Mouse (Mus musculus) lung, postnatal 0 days (tissue): ENCODE data around the gene Ffar4. TPM values are rescaled to one million over a fixed set of nuclear protein-coding genes. Genes with fewer than 3 reads are reported as not detected.

Experiments used
- ATAC-seq: fragments of 200-750 bp; cut with Nextera tagmentation; 2 replicates; pipeline ENCODE4 v1.8.0; 2017; ENCODE audit warnings: moderate library complexity
- DNase-seq: peaks from one replicate; pipeline ENCODE4 v3.0.0-alpha.2; 2016; ENCODE audit warnings: low spot score
- H3K27ac ChIP-seq: fragments of 300-500 bp; sonication (generic); 2 replicates; pipeline ENCODE4 v1.5.1; 2014; ENCODE audit warnings: antibody characterized with exemption, mild to moderate bottlenecking, low read length, mixed read lengths
- H3K27me3 ChIP-seq: fragments of 300-500 bp; sonication (generic); replicated peaks from 2 replicates; pipeline ENCODE4 v1.6.1; 2014; ENCODE audit warnings: low read length, mixed read lengths; ENCODE audit not compliant: insufficient read depth
- H3K36me3 ChIP-seq: fragments of 300-500 bp; sonication (generic); 2 replicates; pipeline ENCODE4 v1.6.1; 2014; ENCODE audit warnings: low read length, mixed read lengths; ENCODE audit not compliant: insufficient read depth
- H3K4me1 ChIP-seq: fragments of 300-500 bp; sonication (generic); 2 replicates; pipeline ENCODE4 v1.6.1; 2014; ENCODE audit warnings: antibody characterized with exemption, low read depth, low read length, mixed read lengths; ENCODE audit not compliant: insufficient read depth
- H3K4me2 ChIP-seq: fragments of 300-500 bp; sonication (generic); replicated peaks from 2 replicates; pipeline ENCODE4 v1.6.1; 2014; ENCODE audit warnings: low read depth, mild to moderate bottlenecking, low read length, moderate library complexity, mixed read lengths
- H3K4me3 ChIP-seq: fragments of 300-500 bp; sonication (generic); 2 replicates; pipeline ENCODE4 v1.5.1; 2014; ENCODE audit warnings: low read depth, low read length
- H3K9ac ChIP-seq: fragments of 300-500 bp; sonication (generic); replicated peaks from 2 replicates; pipeline ENCODE4 v1.6.1; 2014; ENCODE audit warnings: low read depth, mild to moderate bottlenecking
- H3K9me3 ChIP-seq: fragments of 300-500 bp; sonication (generic); 2 replicates; pipeline ENCODE4 v1.6.1; 2016; ENCODE audit warnings: low read length, mixed read lengths
- CTCF ChIP-seq: IDR thresholded peaks from 2 replicates; pipeline ENCODE4 v1.5.1; 2016; ENCODE audit warnings: antibody characterized with exemption, mild to moderate bottlenecking
- EP300 ChIP-seq: IDR thresholded peaks from 2 replicates; pipeline ENCODE4 v1.6.1; 2016; ENCODE audit warnings: antibody characterized with exemption, mild to moderate bottlenecking, control low read depth
- WGBS: fragments of 180-500 bp; shearing (Covaris S2); extraction: QIAGEN DNeasy Blood & Tissue Kit; methylation state at CpG from one replicate; pipeline ENCODE4 v1.1.7; 2014; 5-methylcytosine and 5-hydroxymethylcytosine counted together
- polyA plus RNA-seq: library from polyadenylated mRNA; unstranded; fragments of >200 nt; fragmentation: Nextera tagmentation; extraction: Ambion mirVana; gene quantifications from 2 replicates; pipeline ENCODE4 v1.2.1, GENCODE M21; 2015

Gene Ffar4
- polyA plus RNA-seq, 1 experiment from 2014 or later, result 8.9 TPM

DNA sequence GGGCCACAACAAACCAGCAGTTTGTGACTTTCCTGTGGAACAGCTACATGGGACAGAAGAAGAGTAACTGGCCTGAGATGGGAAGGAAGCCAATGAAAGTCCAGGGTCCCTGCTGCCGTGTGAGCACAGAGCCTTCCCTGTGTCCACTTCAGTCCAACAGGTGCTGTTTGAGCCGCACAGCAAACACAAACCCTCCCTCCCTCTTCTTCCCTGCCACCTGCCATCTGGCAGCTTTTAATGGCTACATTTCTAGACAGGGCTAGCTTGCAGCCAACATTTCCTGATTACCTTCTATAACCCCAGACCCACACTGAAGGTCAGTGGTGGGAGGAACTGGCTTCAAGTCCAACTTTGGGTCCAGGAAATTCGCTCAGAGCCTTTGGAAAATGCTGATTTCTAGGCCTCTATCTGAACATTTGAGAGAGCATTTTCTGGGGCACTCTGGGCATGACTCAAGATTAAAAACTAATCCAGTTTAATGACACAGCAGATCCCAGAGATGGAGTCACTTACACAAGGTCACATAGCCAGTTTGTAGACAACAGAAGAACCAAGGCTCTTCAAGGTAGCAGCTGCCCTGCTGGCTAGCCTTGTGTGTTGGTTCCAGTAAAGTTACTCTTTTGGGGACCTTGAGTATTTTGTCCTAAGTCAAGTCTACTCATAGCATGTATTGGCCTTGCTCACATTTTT, 18.9 kb upstream of the Ffar4 start:
- Histone ChIP-seq H3K27me3 (no peaks in the 10 kb centered on the region), H3K4me1 (no peaks in the 10 kb centered on the region), H3K9me3 (no peaks in the 10 kb centered on the region), H3K4me3 (no peak overlapping the region), H3K27ac (no peak overlapping the region), H3K4me2 (no peak overlapping the region), H3K9ac (no peak overlapping the region), H3K36me3 (peaks cover 5% of the 10 kb centered on the region; the same call in 1 of the 2 replicates)
- 57% methylated on average over 3 of the region's 3 CpGs for WGBS
- no peak for DNase-seq
- no peak for ATAC-seq
- TF ChIP-seq EP300 (no peak), CTCF (no peak)

DNA sequence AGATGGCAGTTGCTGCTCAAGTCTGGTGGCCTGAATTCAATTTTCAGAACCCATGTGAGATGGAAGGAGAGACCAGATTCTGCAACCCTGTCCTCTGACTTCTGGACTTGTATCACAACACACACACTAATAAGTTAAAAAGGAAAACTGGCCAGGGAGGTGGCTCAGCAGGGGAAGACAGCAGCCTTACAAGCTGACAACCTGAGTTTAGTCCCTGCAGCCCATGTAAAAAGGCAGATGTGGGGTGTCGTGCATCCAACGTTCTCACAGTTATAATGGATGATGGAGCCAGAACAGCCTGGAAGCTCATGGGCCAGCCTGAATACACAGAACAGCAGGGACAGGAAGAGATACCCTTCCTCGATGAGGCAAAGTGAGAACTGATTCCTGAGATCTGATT, 15.5 kb upstream of the Ffar4 start:
- H3K27ac ChIP-seq, result no peak overlapping the region
- TF ChIP-seq EP300 (no peak), CTCF (no peak)
- H3K4me2 ChIP-seq, result no peak overlapping the region
- no peak for DNase-seq
- no peaks in the 10 kb centered on the region for H3K9me3 ChIP-seq
- ATAC-seq, result no peak
- H3K4me1 ChIP-seq, result no peaks in the 10 kb centered on the region
- no peaks in the 10 kb centered on the region for H3K36me3 ChIP-seq
- H3K9ac ChIP-seq, result no peak overlapping the region
- H3K27me3 ChIP-seq, result no peaks in the 10 kb centered on the region
- H3K4me3 ChIP-seq, result no peak overlapping the region
- 57% methylated on average over 3 of the region's 3 CpGs for WGBS

DNA sequence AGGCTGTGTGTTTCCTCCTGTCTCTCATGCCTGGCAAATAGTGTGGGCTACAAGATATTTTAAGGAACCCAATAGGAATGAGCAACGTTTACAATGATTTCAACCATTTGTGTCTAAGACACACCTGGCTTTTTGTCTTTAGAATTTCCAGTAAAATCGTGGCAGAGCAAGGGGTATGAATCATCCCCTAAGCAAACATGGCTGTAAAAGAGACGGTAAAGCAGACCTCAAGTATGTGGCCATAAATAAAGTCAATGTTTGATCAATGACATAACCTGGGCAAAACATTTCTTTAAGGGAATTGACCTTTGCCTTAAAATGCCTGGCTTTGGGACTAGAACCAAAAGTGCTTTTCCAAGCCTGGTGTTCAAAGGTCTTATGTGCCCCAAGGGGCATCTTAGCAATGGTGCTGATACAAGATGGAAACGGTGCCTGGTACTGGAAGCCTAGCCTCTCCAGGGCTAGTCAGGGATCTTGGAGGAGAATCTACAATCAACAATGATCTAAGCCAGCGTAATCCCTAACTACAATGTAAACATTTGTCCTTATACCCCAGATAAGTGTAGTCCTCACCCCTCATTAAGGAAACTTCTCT, 13.8 kb upstream of the Ffar4 start:
- no peak for DNase-seq

DNA sequence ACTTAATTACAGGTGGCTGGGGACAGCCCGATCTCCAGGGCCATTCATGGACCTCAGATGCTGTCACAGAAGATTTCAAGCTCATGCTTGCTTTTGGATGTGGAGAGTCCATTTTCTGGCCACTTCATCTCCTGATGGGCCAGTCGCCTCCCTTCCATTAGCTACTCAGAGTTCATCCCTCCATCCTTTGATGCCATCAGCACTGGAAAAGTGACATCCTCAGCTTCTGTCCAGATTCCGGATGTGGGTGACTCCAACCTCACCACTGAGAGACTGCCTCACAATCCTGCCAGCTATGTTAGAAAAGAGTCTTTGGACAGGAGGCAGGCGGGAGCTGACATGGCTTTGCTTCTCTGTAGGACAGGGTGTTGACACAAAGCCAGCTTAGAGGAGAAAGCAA, 11.0 kb upstream of the Ffar4 start:
- DNase-seq (no peak), ATAC-seq (no peak)
- Histone ChIP-seq H3K9ac (no peak overlapping the region), H3K4me1 (no peaks in the 10 kb centered on the region), H3K4me3 (no peak overlapping the region), H3K4me2 (no peak overlapping the region), H3K9me3 (no peaks in the 10 kb centered on the region), H3K27ac (no peak overlapping the region), H3K27me3 (no peaks in the 10 kb centered on the region), H3K36me3 (no peaks in the 10 kb centered on the region)
- 79% methylated on average over 4 of the region's 4 CpGs for WGBS
- TF ChIP-seq EP300, result no peak
- TF ChIP-seq CTCF, result no peak

More for the DNA sequence above, 13.8 kb upstream of the Ffar4 start:
- H3K36me3 ChIP-seq, result no peaks in the 10 kb centered on the region
- no peak for ATAC-seq
- no peak overlapping the region for H3K4me2 ChIP-seq
- no peak overlapping the region for H3K4me3 ChIP-seq
- WGBS, result 31% methylated on average over 5 of the region's 5 CpGs
- H3K4me1 ChIP-seq, result no peaks in the 10 kb centered on the region
- H3K9ac ChIP-seq, result no peak overlapping the region
- H3K9me3 ChIP-seq, result no peaks in the 10 kb centered on the region
- TF ChIP-seq CTCF (no peak), EP300 (no peak)
- H3K27ac ChIP-seq, result no peak overlapping the region
- no peaks in the 10 kb centered on the region for H3K27me3 ChIP-seq

DNA sequence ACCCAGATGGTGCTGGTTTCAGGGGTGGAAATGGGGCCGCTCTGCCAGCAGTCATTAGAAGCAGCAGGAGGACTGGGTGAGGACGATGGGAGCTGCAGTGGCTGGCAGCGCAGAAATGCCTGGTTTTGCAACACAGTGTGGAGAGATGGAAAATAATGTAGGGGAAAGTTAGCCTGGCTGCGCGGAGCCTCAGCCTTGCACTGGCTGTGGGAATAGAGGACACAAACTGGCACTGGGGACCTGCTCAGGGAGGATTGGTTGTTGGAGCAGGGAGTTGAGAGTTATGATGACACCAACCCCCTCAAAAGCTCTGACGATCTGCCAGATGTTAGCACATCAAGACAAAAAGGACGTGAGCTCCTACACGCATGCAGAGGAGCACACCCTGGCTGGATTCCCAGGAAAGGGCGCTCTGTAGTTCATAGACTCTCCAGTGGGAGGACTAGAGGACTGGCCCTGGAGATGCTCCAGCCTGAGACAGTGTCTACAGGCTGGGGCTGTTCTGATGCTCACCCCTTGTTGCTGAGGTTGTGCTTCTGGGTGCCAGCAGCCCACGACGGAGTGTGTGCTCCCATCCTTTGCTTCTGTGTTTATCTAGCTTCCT, 9.8 kb upstream of the Ffar4 start:
- Histone ChIP-seq H3K27ac (no peak overlapping the region), H3K4me1 (no peaks in the 10 kb centered on the region), H3K36me3 (no peaks in the 10 kb centered on the region), H3K9me3 (no peaks in the 10 kb centered on the region), H3K4me2 (no peak overlapping the region), H3K9ac (no peak overlapping the region), H3K4me3 (no peak overlapping the region), H3K27me3 (no peaks in the 10 kb centered on the region)
- ATAC-seq, result peak; percentile 77
- WGBS, result 45% methylated on average over 11 of the region's 11 CpGs
- DNase-seq, result peak; percentile 77
- TF ChIP-seq CTCF, result peak; percentile 73
- TF ChIP-seq EP300, result no peak

DNA sequence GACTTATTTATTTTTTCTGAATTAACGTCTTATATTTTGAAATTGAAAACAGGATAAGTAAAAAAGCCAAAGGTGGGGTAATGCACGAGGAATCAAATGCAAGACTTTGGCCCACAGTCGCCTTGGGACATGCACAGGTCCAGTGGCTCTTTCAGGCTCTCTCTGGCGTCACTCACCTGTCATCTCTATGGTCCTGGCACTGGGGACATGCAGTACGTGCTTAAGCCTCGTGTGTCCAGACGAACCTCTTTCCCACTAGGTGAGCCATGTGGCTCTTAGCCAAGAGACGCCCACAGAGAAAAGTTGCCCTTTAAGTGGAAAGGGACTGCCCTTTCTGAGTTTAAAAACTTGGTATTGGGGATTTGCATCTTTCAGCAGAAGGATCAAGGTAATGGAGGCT, 7.5 kb upstream of the Ffar4 start:
- Histone ChIP-seq H3K27ac (no peak overlapping the region), H3K27me3 (no peaks in the 10 kb centered on the region), H3K9ac (no peak overlapping the region), H3K4me3 (no peak overlapping the region), H3K36me3 (no peaks in the 10 kb centered on the region), H3K4me2 (no peak overlapping the region), H3K4me1 (no peaks in the 10 kb centered on the region), H3K9me3 (no peaks in the 10 kb centered on the region)
- 60% methylated on average over 8 of the region's 8 CpGs for WGBS
- DNase-seq (no peak), ATAC-seq (no peak)
- TF ChIP-seq CTCF, result no peak
- TF ChIP-seq EP300, result no peak
